Mouse (Mus musculus): ENCODE results near the gene Klhdc10. TPM values are rescaled to one million over a fixed set of nuclear protein-coding genes. Genes with fewer than 3 reads are reported as not detected.
"Not testable (repeated sequence)": the region's sequence is repeated elsewhere in the genome, so short reads cannot be mapped to it uniquely, and the experiment has no call there.

Gene Klhdc10
- 10 to 100 TPM; 42.6 to 42.8 TPM for total RNA-seq (2021)
- long read RNA-seq, experiment 1, transcript Klhdc10-201 (9 exons, 3,951 nt), result major isoform, 8 of 11 reads
- long read RNA-seq, experiment 1, partial matches to known transcripts, result 0 of 11 reads
- long read RNA-seq, experiment 1, other reads (novel, unspliced or antisense), result 3 of 11 reads
- long read RNA-seq, experiment 2, transcript Klhdc10-201 (9 exons, 3,951 nt), result major isoform, 7 of 7 reads
- long read RNA-seq, experiment 2, partial matches to known transcripts, result 0 of 7 reads
- long read RNA-seq, experiment 2, other reads (novel, unspliced or antisense), result 0 of 7 reads

GRCm38 (mm10) chr6:30401308-30402015, at the start of gene Klhdc10:
Klhdc10 (plus strand) TSS chr6:30401868.
- peak; percentile 100 for DNase-seq

- no peak for DNase-seq
These were observed 48.9 kb upstream of the Klhdc10 start for GRCm38 (mm10) chr6:30352762-30353161.

- DNase-seq, result no peak
These were observed 48.0 kb upstream of the Klhdc10 start for GRCm38 (mm10) chr6:30353661-30354060.

- no peak for DNase-seq
These were observed 46.9 kb upstream of the Klhdc10 start for GRCm38 (mm10) chr6:30354760-30355159.

GRCm38 (mm10) chr6:30355701-30356100, 46.0 kb upstream of the Klhdc10 start:
- peak; percentile 39 to 57 for DNase-seq

GRCm38 (mm10) chr6:30356161-30356560, 45.5 kb upstream of the Klhdc10 start:
- peak in 1 of 2 experiments; percentile 39 for DNase-seq

- peak; percentile 37 to 42 for DNase-seq
These were observed 45.0 kb upstream of the Klhdc10 start for GRCm38 (mm10) chr6:30356680-30357079.

- DNase-seq, result peak; percentile 76 to 94
These were observed 44.0 kb upstream of the Klhdc10 start for GRCm38 (mm10) chr6:30357561-30358177.

GRCm38 (mm10) chr6:30359762-30360509, 41.7 kb upstream of the Klhdc10 start:
- DNase-seq, result peak; percentile 73 to 80

- DNase-seq, result no peak
These were observed 37.9 kb upstream of the Klhdc10 start for GRCm38 (mm10) chr6:30363808-30364207.

GRCm38 (mm10) chr6:30369291-30369690, 32.4 kb upstream of the Klhdc10 start:
- DNase-seq, result peak in 1 of 2 experiments; percentile 44

- DNase-seq, result peak in 1 of 2 experiments; percentile 40
These were observed 28.9 kb upstream of the Klhdc10 start for GRCm38 (mm10) chr6:30372627-30373369.

- DNase-seq, result peak; percentile 63 to 82
These were observed 26.7 kb upstream of the Klhdc10 start for GRCm38 (mm10) chr6:30374731-30375510.

GRCm38 (mm10) chr6:30375791-30376190, 25.9 kb upstream of the Klhdc10 start:
- DNase-seq, result peak; percentile 76 to 88

GRCm38 (mm10) chr6:30381116-30381515, 20.6 kb upstream of the Klhdc10 start:
- DNase-seq, result no peak

GRCm38 (mm10) chr6:30390271-30390670, 11.4 kb upstream of the Klhdc10 start:
- not testable (repeated sequence) for DNase-seq

GRCm38 (mm10) chr6:30390714-30391697, 10.7 kb upstream of the Klhdc10 start, which contains the start of gene Zc3hc1:
Zc3hc1 (minus strand) TSS chr6:30391028.
- DNase-seq, result peak; percentile 85 to 87

- no peak for DNase-seq
These were observed 9.7 kb upstream of the Klhdc10 start for GRCm38 (mm10) chr6:30391996-30392395.

- DNase-seq, result no peak
These were observed 1.5 kb upstream of the Klhdc10 start for GRCm38 (mm10) chr6:30400146-30400545.

Measured in heart, adult 18-20 months (tissue).